Mouse (Mus musculus) heart, adult 2 months (tissue): ENCODE data around the gene A830018L16Rik.

Experiments used
- CTCF ChIP-seq: fragments of 200-600 bp; IDR thresholded peaks from 2 replicates; pipeline ENCODE4 v1.8.1; 2022; ENCODE audit warnings: antibody characterized with exemption, mild to moderate bottlenecking, moderate library complexity
- POLR2A ChIP-seq: fragments of 200-500 bp; IDR thresholded peaks from 2 replicates; pipeline ENCODE4 v1.6.1; 2011; ENCODE audit warnings: mild to moderate bottlenecking, low read depth, low read length, control low read depth; ENCODE audit not compliant: insufficient read depth

DNA sequence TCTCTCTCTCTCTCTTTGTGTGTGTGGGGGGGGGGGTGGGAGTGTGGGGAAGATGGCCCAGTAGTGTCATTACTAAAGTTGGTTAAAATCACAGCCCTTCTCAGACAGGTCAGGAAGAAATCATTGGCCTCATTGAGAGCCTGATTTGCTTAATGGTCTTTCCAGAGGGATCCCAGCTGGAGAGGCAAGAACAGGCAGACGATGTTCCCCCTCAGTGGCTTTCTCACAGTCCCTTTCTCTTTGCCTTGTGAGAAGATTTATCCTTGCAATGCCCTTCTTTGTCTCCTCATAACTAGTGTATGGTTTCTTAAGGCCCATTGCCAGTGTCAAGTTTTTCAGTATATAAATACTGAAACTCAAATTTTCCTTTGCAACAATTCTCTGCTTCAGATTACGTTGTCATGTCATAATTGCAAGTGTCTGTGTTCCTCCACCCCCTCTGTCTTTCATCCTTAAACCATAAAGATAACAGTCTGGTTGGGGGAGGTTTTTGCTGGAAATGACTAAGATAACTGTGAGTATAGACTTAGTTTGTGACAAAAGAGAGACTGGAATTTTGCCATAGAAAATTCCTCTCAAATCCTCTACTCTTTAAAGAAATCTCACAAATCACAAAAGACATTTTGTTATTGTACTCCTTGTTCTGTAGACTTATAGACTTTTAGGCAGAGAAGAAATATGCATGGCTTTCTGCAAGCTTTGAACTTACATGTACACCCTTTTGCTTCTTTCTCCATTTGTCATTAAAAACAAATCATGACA is 595.1 kb downstream of the A830018L16Rik start:
- TF ChIP-seq CTCF (no peak), POLR2A (no peak)
